Mouse (Mus musculus) heart, embryonic 11.5 days (tissue): ENCODE results near the gene Zfp984. TPM values are rescaled to one million over a fixed set of nuclear protein-coding genes. Genes with fewer than 3 reads are reported as not detected.
"Not testable (repeated sequence)": the region's sequence is repeated elsewhere in the genome, so short reads cannot be mapped to it uniquely, and the experiment has no call there.

ENCODE experiments used
- ATAC-seq: fragments of 200-750 bp; cut with Nextera tagmentation; replicated peaks from 2 replicates; pipeline ENCODE4 v1.8.0; 2017; ENCODE audit warnings: moderate library complexity; ENCODE audit not compliant: insufficient number of reproducible peaks, low FRiP score, low TSS enrichment
- H3K27ac ChIP-seq: fragments of 300-500 bp; sonication (generic); 2 replicates; pipeline ENCODE4 v1.5.1; 2014; ENCODE audit warnings: mild to moderate bottlenecking, low read depth, low read length
- H3K27me3 ChIP-seq: fragments of 300-500 bp; sonication (generic); 2 replicates; pipeline ENCODE4 v1.6.1; 2014; ENCODE audit warnings: mild to moderate bottlenecking, low read length, mixed read lengths; ENCODE audit not compliant: control insufficient read depth, insufficient read depth
- H3K36me3 ChIP-seq: fragments of 300-500 bp; sonication (generic); 2 replicates; pipeline ENCODE4 v1.6.1; 2014; ENCODE audit warnings: mild to moderate bottlenecking, low read length, moderate library complexity, mixed read lengths; ENCODE audit not compliant: control insufficient read depth, insufficient read depth
- H3K4me1 ChIP-seq: fragments of 300-500 bp; sonication (generic); 2 replicates; pipeline ENCODE4 v1.6.1; 2014; ENCODE audit warnings: low read length; ENCODE audit not compliant: control insufficient read depth, insufficient read depth
- H3K4me2 ChIP-seq: fragments of 300-500 bp; sonication (generic); 2 replicates; pipeline ENCODE4 v1.6.1; 2014; ENCODE audit warnings: mild to moderate bottlenecking, moderate library complexity
- H3K4me3 ChIP-seq: fragments of 300-500 bp; sonication (generic); 2 replicates; pipeline ENCODE4 v1.5.1; 2014; ENCODE audit warnings: low read depth, low read length
- H3K9ac ChIP-seq: fragments of 300-500 bp; sonication (generic); 2 replicates; pipeline ENCODE4 v1.6.1; 2014; ENCODE audit warnings: mild to moderate bottlenecking, low read depth, low read length, moderate library complexity
- H3K9me3 ChIP-seq: fragments of 300-500 bp; sonication (generic); replicated peaks from 2 replicates; pipeline ENCODE4 v1.6.1; 2016; ENCODE audit warnings: low read length; ENCODE audit not compliant: control insufficient read depth
- WGBS: fragments of 180-500 bp; shearing (Covaris S2); extraction: QIAGEN DNeasy Blood & Tissue Kit; methylation state at CpG from one replicate; pipeline ENCODE4 v1.1.7; 2014; ENCODE audit not compliant: insufficient replicate concordance; 5-methylcytosine and 5-hydroxymethylcytosine counted together
- polyA plus RNA-seq: library from polyadenylated mRNA; unstranded; fragments of >200 nt; fragmentation: Nextera tagmentation; extraction: Ambion mirVana; gene quantifications from 2 replicates; pipeline ENCODE4 v1.2.1, GENCODE M21; 2014

The Zfp984 gene
- polyA plus RNA-seq, 1 experiment from 2014 or later, result 11.6 TPM

DNA sequence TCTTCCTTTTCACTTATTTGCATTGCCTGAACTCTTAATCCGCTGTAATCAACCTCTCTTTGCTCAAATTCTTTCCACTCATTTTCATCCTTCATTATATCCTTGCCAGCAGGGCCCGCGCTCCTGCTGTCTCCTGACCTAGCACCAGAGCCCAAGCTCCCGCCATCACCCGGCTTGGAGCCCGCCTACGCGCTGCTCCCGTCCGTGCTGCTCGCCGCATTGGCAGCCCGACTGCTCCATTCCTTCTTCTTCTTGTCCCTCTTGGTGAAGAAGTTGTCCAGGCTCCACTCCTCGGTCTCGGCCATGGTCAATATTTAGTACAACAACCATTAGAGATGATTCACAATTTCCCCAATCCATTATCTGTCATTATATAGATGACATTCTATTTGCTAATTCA, 63.3 kb downstream of the Zfp984 start:
- H3K9ac ChIP-seq, H3K9me3 ChIP-seq, H3K4me2 ChIP-seq, H3K4me1 ChIP-seq, H3K4me3 ChIP-seq, ATAC-seq, H3K36me3 ChIP-seq, H3K27me3 ChIP-seq, H3K27ac ChIP-seq: not testable (repeated sequence)
- 86% methylated on average over 14 of the region's 15 CpGs for WGBS

DNA sequence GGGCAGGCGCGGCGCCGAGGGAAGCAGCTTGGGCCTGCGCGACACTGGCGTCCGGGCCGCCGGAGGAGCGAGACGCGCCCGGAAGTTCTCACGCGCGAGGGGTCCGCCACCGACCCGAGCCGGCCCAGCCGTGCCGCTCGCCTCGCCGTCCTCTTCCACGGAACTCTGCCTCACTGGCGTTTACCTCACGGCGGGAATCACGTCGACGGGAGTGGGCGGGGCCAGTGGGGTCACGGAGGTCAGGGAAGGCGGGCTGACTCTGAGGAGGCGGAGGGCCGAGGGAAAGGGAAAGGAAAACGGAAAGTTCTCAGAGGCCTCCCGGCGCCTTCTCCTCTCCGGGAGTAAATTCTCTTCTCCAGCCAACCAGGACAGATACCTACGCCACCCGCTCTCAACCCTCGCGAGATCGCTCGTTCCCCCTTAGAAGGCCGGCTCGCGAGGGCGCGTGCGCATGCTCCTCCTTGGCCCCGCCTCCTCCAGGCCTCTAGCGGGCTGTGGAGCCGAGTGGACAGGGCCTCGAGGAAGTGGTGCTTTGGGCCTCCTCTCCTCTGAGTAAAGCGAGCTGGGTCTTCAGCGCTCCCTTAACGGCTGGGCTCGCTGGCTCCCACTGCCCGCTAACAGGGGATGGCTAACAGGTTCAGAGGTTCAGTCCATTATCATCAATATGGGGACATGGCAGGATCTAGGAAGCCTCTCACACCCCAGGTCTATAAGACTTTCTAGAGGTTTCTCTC, 70.8 kb downstream of the Zfp984 start:
- H3K27me3 ChIP-seq, H3K27ac ChIP-seq, H3K36me3 ChIP-seq, H3K9me3 ChIP-seq, H3K4me1 ChIP-seq: not testable (repeated sequence)
- ATAC-seq, result 0 out of 2 replicates have a peak, but pooled peaks have one; percentile 52
- Histone ChIP-seq H3K9ac (peak overlapping the region; percentile 64; the same call in 1 of the 2 replicates), H3K4me3 (peak overlapping the region; percentile 49), H3K4me2 (peak overlapping the region; percentile 60)
- WGBS, result 20% methylated on average over 53 of the region's 63 CpGs

Other genes with a start within 250 kb of the Zfp984 start
- 5.7 TPM in 2 replicates for gene Zfp979, start 167.3 kb downstream of the Zfp984 start, polyA plus RNA-seq
- gene Zfp534, start 107.2 kb downstream of the Zfp984 start, polyA plus RNA-seq, result not detected in 2 replicates
- 4.9 and 6.9 TPM in 2 replicates for gene Zfp933, start 38.6 kb upstream of the Zfp984 start, polyA plus RNA-seq
- 23.9 and 24.9 TPM in 2 replicates for gene Miip, start 59.0 kb upstream of the Zfp984 start, polyA plus RNA-seq
- gene Fv1, start 59.2 kb upstream of the Zfp984 start, polyA plus RNA-seq, result 7.2 and 10.8 TPM in 2 replicates
- gene Mfn2, start 94.9 kb upstream of the Zfp984 start, polyA plus RNA-seq, result 61.8 and 95.4 TPM in 2 replicates
- gene Plod1, start 127.0 kb upstream of the Zfp984 start, polyA plus RNA-seq, result 40.1 and 50.2 TPM in 2 replicates
- gene 2510039O18Rik, start 131.1 kb upstream of the Zfp984 start, polyA plus RNA-seq, result 16.4 and 16.5 TPM in 2 replicates
- 305 and 336 TPM in 2 replicates for gene Nppb, start 176.0 kb upstream of the Zfp984 start, polyA plus RNA-seq
- 5,496 and 5,973 TPM in 2 replicates for gene Nppa, start 190.9 kb upstream of the Zfp984 start, polyA plus RNA-seq
- 6.3 and 7.3 TPM in 2 replicates for gene Clcn6, start 229.0 kb upstream of the Zfp984 start, polyA plus RNA-seq
- gene Mthfr, start 229.3 kb upstream of the Zfp984 start, polyA plus RNA-seq, result 8.9 and 10.4 TPM in 2 replicates